Mouse (Mus musculus) heart, postnatal 0 days (tissue): ENCODE measurements around the gene Cmah.

Source experiments
- CTCF ChIP-seq: IDR thresholded peaks from 2 replicates; pipeline ENCODE4 v1.5.1; 2016; ENCODE audit warnings: antibody characterized with exemption, control low read depth, low read depth
- EP300 ChIP-seq: IDR thresholded peaks from 2 replicates; pipeline ENCODE4 v1.6.1; 2016; ENCODE audit warnings: antibody characterized with exemption, low read depth

DNA sequence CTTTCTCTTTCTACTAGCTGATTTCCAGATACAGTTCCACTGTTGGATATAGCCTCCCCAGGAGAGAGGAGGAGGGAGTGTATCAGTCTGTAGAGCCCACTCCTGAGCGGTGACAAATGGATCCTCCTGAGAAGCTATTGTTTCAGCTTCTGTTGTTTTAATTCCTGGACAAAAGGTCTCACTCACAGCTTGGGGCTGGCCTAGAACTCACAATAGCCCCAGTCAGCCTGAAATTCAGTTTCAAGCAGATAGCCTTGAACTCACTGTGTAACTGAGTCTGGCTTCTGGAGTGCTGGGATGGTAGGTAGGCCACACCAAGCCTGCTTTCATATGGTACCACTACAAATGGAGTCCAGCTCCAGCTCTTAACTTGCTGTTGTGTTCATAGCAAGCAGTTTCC lies 32.0 kb downstream of the Cmah start:
- TF ChIP-seq CTCF, result no peak
- TF ChIP-seq EP300, result no peak
